Mouse (Mus musculus) myocyte (in vitro differentiated cells): ENCODE measurements around the gene Nhs.

Experiments used
- POLR2A ChIP-seq: IDR thresholded peaks from one replicate; pipeline ENCODE4 v1.6.1; 2011; ENCODE audit warnings: low read depth, mild to moderate bottlenecking, control low read depth, moderate library complexity; ENCODE audit not compliant: insufficient read length
- POLR2AphosphoS2 ChIP-seq: IDR thresholded peaks from one replicate; pipeline ENCODE4 v1.6.1; 2011; ENCODE audit warnings: low read depth, control low read depth; ENCODE audit not compliant: insufficient read length

DNA sequence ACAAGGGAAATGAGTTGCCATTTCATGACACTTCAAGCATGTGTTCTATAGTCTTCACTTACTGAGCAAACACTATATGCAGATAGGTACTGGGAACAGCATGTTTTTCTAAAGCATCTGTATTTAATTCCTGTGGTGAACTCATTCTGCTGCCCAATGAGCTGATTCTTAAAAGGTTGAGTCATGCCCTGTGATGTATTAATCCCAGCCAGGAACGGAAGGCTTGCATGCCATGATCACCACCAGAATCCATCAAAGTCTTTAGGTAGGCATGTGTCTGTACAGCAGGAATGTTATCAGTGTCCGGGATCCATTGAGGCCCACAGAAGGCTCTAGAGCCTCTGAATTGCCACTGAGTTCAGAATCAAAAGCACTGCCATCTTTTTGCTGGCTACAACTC lies 103.9 kb downstream of the Nhs start:
- TF ChIP-seq POLR2A (no peak), POLR2AphosphoS2 (no peak)
